Mouse (Mus musculus) heart, embryonic 13.5 days (tissue): ENCODE results near the gene Ttc23l. TPM values are rescaled to one million over a fixed set of nuclear protein-coding genes. Genes with fewer than 3 reads are reported as not detected.

ENCODE experiments used
- ATAC-seq: fragments of 200-750 bp; cut with Nextera tagmentation; 2 replicates; pipeline ENCODE4 v1.8.0; 2017; ENCODE audit warnings: moderate TSS enrichment; ENCODE audit not compliant: insufficient number of reproducible peaks, low FRiP score, low TSS enrichment; ENCODE audit errors: extremely low read depth
- H3K27ac ChIP-seq: fragments of 300-500 bp; sonication (generic); replicated peaks from 2 replicates; pipeline ENCODE4 v1.5.1; 2015; ENCODE audit warnings: moderate library complexity, mild to moderate bottlenecking, inconsistent platforms
- H3K27me3 ChIP-seq: fragments of 300-500 bp; sonication (generic); replicated peaks from 2 replicates; pipeline ENCODE4 v1.6.1; 2015; ENCODE audit warnings: mild to moderate bottlenecking, inconsistent platforms
- H3K36me3 ChIP-seq: fragments of 300-500 bp; sonication (generic); 2 replicates; pipeline ENCODE4 v1.6.1; 2015; ENCODE audit warnings: mild to moderate bottlenecking, inconsistent platforms
- H3K4me1 ChIP-seq: fragments of 300-500 bp; sonication (generic); 2 replicates; pipeline ENCODE4 v1.6.1; 2015; ENCODE audit warnings: inconsistent platforms
- H3K4me2 ChIP-seq: fragments of 300-500 bp; sonication (generic); 2 replicates; pipeline ENCODE4 v1.6.1; 2015; ENCODE audit warnings: inconsistent platforms, mild to moderate bottlenecking, moderate library complexity
- H3K4me3 ChIP-seq: fragments of 300-500 bp; sonication (generic); 2 replicates; pipeline ENCODE4 v1.5.1; 2015; ENCODE audit warnings: moderate library complexity, mild to moderate bottlenecking, inconsistent platforms
- H3K9ac ChIP-seq: fragments of 300-500 bp; sonication (generic); 2 replicates; pipeline ENCODE4 v1.6.1; 2015; ENCODE audit warnings: inconsistent platforms, mild to moderate bottlenecking, moderate library complexity
- H3K9me3 ChIP-seq: fragments of 300-500 bp; sonication (generic); 2 replicates; pipeline ENCODE4 v1.6.1; 2016; ENCODE audit warnings: inconsistent platforms
- WGBS: fragments of 180-500 bp; shearing (Covaris S2); methylation state at CpG from one replicate; pipeline ENCODE4 v1.1.7; 2015; ENCODE audit warnings: mixed read lengths; 5-methylcytosine and 5-hydroxymethylcytosine counted together
- polyA plus RNA-seq: library from polyadenylated mRNA; unstranded; fragments of >200 nt; fragmentation: Nextera tagmentation; extraction: Ambion mirVana; gene quantifications from 2 replicates; pipeline ENCODE4 v1.2.1, GENCODE M21; 2015

The Ttc23l gene
- polyA plus RNA-seq, 1 experiment from 2014 or later: not detected

DNA sequence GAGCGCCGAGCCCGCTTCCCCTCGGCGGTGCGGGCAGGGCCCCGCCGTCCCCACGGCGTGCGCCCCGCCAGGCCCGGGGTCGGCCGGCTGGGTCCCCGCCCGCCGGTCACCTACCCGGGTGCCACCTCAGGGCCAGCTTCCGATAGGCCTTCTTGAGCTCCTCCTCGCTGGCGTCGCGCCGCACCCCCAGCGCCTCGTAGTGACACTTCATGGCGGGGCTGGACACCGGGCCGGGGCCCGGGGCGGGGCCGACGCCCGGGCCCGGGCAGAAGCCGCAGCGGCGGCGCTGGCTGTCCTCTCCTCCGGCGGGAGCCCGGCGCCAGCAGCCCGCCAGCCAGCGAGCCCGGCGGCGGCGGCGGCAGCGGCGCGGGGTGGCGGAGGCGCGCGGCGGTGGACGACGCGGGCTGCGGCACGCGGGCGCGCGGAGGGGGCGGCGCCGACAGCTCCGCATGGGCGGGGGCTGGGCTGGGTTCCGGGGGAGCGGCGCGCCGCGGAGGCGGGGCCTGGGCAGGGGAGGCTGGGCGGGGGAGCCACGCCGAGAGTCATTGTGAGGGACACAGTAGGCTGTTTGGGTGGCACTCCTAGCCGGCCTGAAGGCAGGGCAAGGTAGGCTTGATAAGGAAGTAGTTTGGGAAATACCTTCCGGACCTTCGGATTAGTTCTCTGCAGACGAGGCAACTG lies 88.2 kb downstream of the Ttc23l start, which contains the start of gene Dnajc21:
Dnajc21 (minus strand) TSS at position 366 of the 681 bp plus-strand sequence.
- ATAC-seq: peak; percentile 92
- H3K4me2 ChIP-seq: peak within 1 kb of the TSS; percentile 91

DNA sequence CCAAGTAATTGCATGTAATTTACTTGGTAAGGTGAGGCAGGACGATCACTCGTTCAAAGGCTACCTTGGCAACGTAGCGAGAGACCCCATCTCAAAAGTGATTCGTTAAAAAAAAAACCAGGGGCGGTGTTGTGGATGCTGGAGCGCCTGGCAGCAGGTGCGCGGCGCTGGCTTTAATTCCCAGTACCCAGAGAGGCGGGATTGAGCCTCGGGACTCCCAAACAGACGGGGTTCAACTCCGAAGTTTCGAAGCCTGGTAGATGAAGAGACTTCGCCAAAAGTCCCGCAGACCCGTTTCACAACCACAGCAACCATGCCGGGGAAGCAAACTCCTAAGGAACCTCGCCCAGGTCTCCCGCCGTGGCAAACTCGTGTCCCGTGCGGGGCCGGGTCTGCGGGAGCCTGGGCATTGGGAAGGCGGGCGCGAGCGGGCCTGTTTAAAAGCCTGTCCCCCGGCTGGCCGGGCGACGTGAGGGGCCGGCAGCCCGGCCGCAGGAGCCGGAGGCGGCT lies 88.8 kb downstream of the Ttc23l start:
- H3K27me3 ChIP-seq: no peaks in the 10 kb centered on the region
- H3K36me3 ChIP-seq: peaks cover 5% of the 10 kb centered on the region; the same call in 1 of the 2 replicates
- H3K4me3 ChIP-seq: peak overlapping the region; percentile 87
- peak overlapping the region; percentile 87 for H3K27ac ChIP-seq
- no peaks in the 10 kb centered on the region for H3K9me3 ChIP-seq
- peak overlapping the region; percentile 91 for H3K4me2 ChIP-seq
- H3K4me1 ChIP-seq: peaks cover 13% of the 10 kb centered on the region
- no peak for ATAC-seq
- H3K9ac ChIP-seq: peak overlapping the region; percentile 91
- under 1% methylated on average over 33 of the region's 40 CpGs for WGBS

More for the DNA sequence above, 88.2 kb downstream of the Ttc23l start, which contains the start of gene Dnajc21:
- Histone ChIP-seq H3K27me3 (no peaks in the 10 kb centered on the region), H3K36me3 (peaks cover 9% of the 10 kb centered on the region), H3K9ac (peak within 1 kb of the TSS; percentile 91), H3K4me3 (peak within 1 kb of the TSS; percentile 87), H3K4me1 (peaks cover 13% of the 10 kb centered on the region), H3K9me3 (no peaks in the 10 kb centered on the region), H3K27ac (peak within 1 kb of the TSS; percentile 87)
- WGBS: 1% methylated on average over 25 of the region's 87 CpGs

DNA sequence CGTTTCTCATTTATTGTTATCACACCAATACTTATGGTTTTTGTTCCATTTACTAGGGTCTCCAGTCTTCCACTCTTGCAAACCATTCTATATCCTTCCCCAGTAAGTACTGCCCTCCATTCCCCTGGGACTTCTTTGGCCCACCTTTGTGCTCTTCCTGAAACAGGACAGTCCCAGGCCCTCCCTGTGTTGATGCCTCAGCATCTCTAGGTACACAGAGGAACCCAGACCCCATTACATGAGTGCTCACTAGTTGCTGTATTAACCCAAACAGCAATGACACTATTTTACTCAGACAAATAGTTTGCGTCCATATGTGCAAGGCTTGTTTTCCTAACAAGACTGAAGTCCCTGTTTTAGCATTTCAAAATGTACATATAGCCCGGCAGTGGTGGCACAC lies 89.7 kb downstream of the Ttc23l start:
- no peaks in the 10 kb centered on the region for H3K27me3 ChIP-seq
- no peak overlapping the region for H3K27ac ChIP-seq
- peaks cover 13% of the 10 kb centered on the region for H3K4me1 ChIP-seq
- no peak for ATAC-seq
- no peaks in the 10 kb centered on the region for H3K9me3 ChIP-seq
- WGBS: 75% methylated on average over 3 of the region's 3 CpGs
- H3K9ac ChIP-seq: no peak overlapping the region
- no peaks in the 10 kb centered on the region for H3K36me3 ChIP-seq
- peak overlapping the region; percentile 91 for H3K4me2 ChIP-seq
- H3K4me3 ChIP-seq: peak overlapping the region; percentile 87

DNA sequence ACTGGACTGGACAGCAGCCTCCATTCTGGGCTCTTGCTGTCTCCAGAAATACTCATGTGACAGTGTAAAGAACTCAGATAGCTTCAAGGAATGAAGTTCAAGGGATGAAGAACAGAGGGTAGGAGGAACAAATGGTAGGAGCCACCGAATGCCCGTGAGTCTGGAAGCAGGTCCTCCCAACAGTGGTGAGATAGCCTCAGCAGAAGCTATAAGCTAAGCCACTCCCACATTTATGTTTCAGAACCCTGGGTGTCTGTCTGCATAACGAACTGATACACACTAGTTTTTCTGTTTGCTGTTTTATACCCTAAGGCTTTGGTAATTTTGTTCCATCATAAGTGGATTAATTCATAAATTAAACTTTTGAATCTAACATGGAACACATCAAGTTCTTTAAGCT lies 93.8 kb downstream of the Ttc23l start:
- H3K27ac ChIP-seq: no peak overlapping the region
- H3K36me3 ChIP-seq: peaks cover 27% of the 10 kb centered on the region
- H3K9ac ChIP-seq: no peak overlapping the region
- no peak for ATAC-seq
- 88% methylated on average over 3 of the region's 3 CpGs for WGBS
- no peak overlapping the region for H3K4me3 ChIP-seq
- no peaks in the 10 kb centered on the region for H3K27me3 ChIP-seq
- H3K9me3 ChIP-seq: no peaks in the 10 kb centered on the region
- peaks cover 10% of the 10 kb centered on the region for H3K4me1 ChIP-seq
- no peak overlapping the region for H3K4me2 ChIP-seq

DNA sequence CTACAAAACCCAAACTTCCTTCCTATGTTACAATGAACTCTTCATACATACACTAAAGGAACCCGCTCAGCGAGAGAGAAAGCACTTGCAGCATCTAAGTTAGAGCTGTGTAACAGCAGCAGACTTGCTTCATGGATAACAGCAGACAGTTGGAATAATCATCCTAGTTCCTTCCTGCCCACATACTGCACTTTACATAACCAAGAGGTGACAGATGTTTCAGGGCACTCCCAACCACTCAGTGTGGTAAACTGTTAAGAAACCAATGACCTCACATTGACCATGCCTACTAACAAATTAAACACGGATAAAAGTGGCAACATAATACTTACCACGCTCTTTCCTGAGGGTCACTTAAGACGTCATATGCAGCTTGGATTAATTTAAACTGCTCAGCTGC lies 94.9 kb downstream of the Ttc23l start:
- H3K27me3 ChIP-seq: no peaks in the 10 kb centered on the region
- no peaks in the 10 kb centered on the region for H3K9me3 ChIP-seq
- no peak overlapping the region for H3K4me2 ChIP-seq
- ATAC-seq: no peak
- H3K4me3 ChIP-seq: no peak overlapping the region
- peaks cover 36% of the 10 kb centered on the region for H3K36me3 ChIP-seq
- no peak overlapping the region for H3K9ac ChIP-seq
- H3K4me1 ChIP-seq: no peaks in the 10 kb centered on the region; the same call in 1 of the 2 replicates
- 86% methylated on average over 5 of the region's 5 CpGs for WGBS
- no peak overlapping the region for H3K27ac ChIP-seq

DNA sequence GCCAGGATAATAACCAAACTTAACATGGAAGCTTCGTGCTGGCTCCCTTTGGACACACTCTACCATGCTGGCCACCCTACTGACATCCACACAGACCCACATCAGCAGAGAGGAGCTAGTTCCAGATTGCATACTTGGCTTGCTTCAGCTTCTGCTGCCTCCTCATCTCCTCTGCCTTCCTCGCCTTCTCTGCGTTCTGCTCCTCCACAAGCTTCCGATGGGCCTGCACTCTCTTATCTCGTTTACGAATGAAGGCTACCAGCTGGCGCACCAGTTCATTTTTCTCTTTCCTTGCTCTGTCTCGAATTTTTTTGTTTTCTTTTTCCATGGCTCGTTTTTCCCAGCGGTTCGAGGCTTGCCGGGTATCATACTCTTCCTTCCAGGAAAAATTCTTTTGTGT lies 97.5 kb downstream of the Ttc23l start:
- no peak overlapping the region for H3K27ac ChIP-seq
- H3K9ac ChIP-seq: no peak overlapping the region
- no peak for ATAC-seq
- H3K27me3 ChIP-seq: no peaks in the 10 kb centered on the region
- no peak overlapping the region for H3K4me2 ChIP-seq
- no peak overlapping the region for H3K4me3 ChIP-seq
- H3K9me3 ChIP-seq: no peaks in the 10 kb centered on the region
- H3K4me1 ChIP-seq: no peaks in the 10 kb centered on the region
- peaks cover 56% of the 10 kb centered on the region for H3K36me3 ChIP-seq
- WGBS: 55% methylated on average over 12 of the region's 12 CpGs

Other genes starting within 250 kb of the Ttc23l start
- not detected in 2 replicates for gene Gm21973, start 233.3 kb downstream of the Ttc23l start, polyA plus RNA-seq
- 0.32 TPM in 1 of 2 replicates, not detected in the other for gene Agxt2, start 200.1 kb downstream of the Ttc23l start, polyA plus RNA-seq
- 5.8 and 7.1 TPM in 2 replicates for gene Dnajc21, start 88.2 kb downstream of the Ttc23l start, polyA plus RNA-seq
- 60.4 and 63.2 TPM in 2 replicates for gene Brix1, start 72.7 kb downstream of the Ttc23l start, polyA plus RNA-seq
- 18.9 and 23.1 TPM in 2 replicates for gene Rad1, start 72.7 kb downstream of the Ttc23l start, polyA plus RNA-seq
- gene Rai14, start 156.0 kb upstream of the Ttc23l start, polyA plus RNA-seq: 15.3 and 17.1 TPM in 2 replicates